Mouse (Mus musculus): ENCODE measurements around the gene Shisa7. TPM values are rescaled to one million over a fixed set of nuclear protein-coding genes. Genes with fewer than 3 reads are reported as not detected.
A peak's percentile ranks its signal among the peaks of the same experiment; 100 is the strongest.
"Not testable (repeated sequence)": the region's sequence is repeated elsewhere in the genome, so short reads cannot be mapped to it uniquely, and the experiment has no call there.

The Shisa7 gene
- total RNA-seq (2021) = 100 to 1,000 TPM; 176 to 202 TPM

DNA sequence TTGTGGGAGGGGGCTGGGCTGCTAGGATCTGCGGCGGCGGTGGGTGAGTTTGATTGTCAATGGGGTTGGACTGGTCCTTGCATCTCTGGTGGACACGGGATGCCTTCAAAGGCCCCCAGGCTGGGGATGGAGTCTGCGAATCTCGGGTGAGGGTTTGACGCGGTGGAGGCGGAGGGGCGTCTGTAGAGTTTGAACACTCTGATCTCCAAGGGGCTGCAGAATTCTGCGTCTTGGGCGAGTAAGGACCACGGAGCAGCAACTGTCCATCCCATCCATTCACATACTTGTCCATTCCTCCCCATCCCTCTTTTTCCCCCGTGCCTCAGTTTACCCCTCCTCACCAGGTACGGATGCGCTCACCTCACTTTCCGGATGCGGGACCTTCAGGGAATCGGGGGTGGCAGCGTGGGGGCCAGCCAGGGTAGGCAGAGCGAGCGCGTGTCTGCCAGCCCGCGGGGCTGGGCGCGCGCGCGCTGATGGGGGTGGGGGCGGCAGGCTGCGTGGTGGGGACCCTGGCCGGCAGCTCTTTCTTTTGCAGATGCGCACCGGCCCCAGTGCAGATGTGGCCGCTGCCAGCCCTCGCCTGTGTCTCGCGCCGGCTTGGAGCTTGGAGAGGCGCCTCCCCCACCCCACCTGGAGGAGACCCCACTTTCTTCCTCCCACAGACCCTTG is at the start of gene Shisa7:
Shisa7 (minus strand) TSS at position 452 of the 672 bp plus-strand sequence.
- no peak for DNase-seq

DNA sequence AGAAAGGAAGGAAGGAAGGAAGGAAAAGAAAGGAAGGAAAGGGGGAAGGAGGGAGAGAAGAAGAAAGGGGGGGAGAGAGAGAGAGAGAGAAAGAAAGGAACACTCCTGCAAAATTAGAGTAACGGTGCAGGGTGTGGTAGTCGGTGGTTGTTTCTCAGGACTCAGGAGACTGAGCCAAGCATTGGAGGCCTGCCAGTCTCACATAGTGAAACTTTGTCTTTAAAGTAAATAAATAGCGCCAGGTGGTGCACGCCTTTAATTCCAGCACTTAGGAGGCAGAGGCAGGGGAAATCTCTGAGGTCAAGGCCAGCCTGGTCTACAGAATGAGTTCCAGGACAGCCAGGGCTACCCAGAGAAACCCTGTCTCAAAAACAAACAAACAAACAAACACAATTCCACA is 42.2 kb upstream of the Shisa7 start:
- no peak for DNase-seq

DNA sequence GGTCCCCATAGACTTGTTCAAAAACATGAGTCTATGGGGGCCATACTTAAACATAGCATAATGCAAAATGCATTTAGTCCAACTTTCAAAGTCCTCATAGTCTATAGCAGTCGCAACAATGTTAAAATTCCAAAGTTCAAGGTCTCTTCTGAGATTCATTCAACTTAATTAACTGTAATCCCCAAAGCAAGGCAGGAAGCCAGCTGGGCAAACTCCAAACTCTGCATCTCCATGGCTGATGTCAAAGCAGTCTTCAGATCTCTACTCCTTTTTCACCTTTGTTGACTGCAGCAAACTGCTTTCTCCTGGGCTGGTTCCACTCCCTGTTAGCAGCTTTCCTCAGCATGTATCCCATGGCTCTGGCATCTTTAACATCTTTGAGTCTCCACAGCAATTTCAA is 34.5 kb upstream of the Shisa7 start:
- not testable (repeated sequence) for DNase-seq

DNA sequence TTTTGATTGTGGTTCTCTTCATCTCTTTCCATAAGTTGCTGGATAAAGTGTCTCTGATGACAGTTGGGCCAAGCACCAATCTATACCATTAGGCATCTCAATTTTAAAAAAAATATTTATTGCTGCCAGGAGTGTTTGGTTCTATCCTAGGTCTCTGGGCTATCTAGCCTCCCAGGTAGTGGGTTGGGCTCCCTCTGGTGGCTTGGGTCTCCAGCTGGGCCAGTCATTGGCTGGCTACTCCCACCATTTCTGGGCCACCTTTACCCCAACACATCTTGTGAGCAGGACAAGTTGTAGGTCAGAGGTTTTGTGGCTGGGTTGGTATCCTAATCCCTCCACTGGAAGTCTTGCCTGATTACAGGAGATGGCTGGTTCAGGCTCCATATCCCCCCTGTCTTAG is 33.7 kb upstream of the Shisa7 start:
- DNase-seq = no peak

DNA sequence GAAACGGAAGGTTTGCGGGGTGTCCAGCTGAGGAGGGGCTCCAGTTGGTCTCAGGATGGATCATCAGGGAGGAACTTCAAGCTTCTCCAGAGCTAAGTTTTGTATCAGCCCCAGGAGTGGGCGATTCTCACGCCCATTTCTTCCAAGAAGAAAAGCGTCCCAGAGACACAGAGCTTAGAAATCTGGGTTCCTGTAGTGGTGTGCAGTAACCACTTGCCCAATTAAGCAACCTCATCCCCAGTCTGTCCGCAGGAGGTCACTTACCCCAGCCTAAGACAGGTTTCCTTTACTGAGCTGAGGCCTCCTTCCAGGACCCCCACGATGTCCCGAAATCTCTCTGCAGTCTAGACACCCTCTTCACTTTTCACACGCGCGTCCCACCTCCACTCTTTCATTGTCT is 32.7 kb upstream of the Shisa7 start:
- DNase-seq = no peak

DNA sequence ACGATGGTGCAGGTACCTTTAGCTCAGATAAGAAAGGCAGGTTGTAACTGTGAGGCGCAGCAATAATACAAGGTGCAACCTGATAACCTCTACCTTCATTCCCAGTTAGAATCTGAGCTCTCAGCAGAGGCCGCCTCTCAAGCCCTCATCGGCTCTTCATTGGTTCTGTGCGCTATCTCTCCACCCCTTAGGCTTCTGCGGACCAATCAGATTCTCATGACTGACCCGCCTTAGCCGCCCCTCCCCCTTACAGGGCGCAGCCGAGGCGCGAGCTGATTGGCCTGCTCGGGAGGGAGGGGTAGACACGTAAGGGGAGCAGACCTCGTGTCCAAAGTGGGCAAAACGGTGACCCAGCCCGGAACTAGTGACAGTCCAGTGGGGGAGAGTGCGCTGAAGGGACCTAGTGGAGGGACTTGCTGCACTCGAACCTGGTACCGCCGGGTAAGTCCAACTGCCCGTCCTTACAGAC is 32.3 kb upstream of the Shisa7 start, which contains the start of gene Isoc2a:
Isoc2a (plus strand) TSS at position 401 of the 469 bp plus-strand sequence.
- DNase-seq = peak; percentile 83 to 85

DNA sequence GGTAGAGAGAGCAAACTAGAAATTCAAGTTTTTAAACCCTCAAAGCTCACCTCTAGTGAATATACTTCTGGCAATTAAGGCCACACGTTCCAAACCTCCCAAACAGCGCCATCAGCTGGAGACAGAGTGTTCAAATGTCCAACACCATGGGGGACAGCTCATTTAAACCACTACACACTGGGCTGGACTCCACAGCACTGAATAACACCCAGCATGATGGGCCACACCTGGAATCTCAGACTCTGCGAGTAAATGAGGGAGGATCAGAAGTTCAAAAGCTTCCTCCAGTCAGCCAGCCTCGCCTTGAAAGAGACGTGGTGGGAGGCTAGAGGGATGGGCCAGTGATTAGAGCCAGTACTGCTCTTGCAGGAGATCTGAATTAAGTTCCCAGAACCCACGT is 25.6 kb upstream of the Shisa7 start, which contains the start of gene Isoc2b:
Isoc2b (minus strand) TSS at position 126 of the 400 bp plus-strand sequence.
- no peak for DNase-seq

DNA sequence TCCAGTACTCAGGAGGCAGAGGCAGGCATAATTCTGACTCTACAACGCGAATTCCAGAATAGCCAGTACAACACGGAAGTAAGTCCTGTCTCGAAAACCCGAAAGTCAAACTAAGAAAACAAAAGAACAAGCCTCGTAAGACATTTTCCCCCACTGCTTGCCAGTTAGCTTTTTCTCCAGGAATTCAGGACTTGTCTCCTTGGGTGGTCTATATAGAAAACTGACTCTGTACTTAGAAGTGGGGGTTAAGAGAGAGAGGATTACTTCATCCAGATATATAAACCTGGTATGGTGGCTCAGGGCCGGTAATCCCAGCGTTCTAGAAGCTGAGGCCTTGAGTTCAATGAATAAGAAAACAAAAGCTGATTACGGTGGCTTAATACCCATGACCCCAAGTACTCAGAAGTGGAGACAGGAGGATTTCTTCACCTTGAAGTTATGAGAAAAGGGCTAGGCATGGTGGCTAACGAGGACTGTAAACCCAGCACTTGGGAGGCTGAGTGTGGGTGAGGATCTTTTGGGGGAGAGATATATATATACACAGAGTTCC is 22.2 kb upstream of the Shisa7 start:
- DNase-seq = no peak

DNA sequence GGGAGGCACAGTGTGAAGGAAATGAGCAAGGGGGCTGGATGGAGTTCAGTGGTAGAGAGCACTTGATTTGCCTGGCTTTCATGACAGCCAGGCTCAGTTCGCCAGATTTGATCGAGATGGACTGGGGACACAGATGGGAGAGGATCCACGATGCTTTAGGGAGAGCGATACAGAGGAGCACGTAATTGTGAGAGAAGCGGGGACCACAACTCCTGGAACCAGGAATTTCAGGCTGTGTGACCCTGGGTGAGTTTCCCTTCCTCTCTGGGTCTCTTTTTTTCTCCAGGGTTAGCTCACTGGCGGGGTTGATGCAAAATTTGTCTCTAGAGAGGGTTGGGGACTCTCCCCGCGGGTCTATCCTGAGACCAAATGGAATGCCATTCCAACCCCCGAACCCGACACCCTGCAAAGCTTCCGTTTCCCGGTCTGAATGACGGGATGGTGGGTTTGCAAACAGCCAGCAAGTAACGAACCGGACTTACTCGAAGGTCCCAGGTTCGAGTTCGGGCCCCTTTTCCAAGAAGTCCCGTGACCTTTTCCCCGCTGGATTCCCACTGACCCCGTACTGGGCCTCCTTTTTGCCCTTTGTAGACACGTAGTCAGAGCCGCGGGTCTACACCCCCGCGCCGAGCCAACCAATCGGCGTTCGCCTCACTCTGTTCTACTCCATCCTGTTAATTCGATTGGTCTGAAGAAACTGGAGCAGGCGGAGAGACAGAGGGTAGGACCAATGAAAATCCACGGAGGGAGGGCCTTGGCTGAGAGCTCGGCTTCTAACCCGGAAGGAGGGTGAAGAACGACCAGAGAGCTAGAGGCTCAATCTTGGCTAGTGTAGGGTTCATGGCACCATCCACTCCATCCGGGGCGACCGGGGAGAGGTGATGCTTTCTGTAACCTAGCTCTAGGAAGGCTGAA is 21.3 kb upstream of the Shisa7 start:
- peak; percentile 95 to 96 for DNase-seq

DNA sequence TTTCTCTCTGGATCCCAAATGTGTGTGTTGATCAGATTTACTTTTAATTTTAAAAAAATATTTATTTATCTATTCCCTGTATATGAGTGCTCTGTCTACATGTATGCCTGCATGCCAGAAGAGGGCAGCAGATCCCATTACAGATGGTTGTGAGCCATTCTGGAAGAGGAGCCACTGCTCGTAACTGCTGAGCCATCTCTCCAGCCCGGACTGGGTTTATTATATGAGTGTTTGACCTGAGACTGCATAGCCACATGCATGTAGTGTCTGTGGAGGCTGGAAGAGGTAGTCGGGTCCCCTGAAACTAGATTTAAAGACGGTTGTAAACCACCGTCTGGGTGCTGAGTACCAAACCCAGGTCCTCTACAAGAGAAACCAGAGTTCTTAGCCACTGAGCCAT is 20.6 kb upstream of the Shisa7 start:
- DNase-seq = no peak

DNA sequence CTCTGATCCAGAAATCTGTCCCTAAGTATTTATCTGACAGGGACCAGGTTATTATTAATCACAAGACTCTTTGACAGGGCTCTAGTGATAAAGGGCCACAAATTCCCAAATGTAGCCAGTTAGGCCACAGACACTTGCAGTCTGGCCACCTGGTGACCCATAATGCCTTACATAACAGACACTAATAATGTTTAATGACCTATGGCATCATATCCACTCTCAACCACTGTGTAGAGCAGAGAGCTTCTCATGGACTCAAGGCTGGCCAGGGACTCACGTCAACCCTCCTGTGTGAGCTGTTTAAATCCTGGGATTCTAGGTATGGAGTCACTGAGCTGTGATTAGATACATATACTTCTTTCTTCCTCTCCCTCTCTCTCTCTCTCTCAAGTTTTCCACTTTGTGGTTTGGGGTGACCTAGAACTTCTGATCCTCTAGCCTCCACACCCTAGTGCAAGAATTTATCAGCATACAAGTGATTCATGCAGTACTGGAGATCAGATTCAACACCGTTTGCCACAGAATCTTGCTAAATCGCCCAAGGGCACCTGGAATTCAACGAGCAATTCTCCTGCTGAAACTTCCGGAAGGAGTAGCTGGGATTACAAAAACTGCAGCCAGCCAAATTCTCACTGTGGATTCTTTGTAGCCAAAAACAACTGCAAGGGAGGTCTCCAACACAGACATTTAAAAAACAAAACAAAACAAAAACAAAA is 19.8 kb upstream of the Shisa7 start:
- no peak for DNase-seq

DNA sequence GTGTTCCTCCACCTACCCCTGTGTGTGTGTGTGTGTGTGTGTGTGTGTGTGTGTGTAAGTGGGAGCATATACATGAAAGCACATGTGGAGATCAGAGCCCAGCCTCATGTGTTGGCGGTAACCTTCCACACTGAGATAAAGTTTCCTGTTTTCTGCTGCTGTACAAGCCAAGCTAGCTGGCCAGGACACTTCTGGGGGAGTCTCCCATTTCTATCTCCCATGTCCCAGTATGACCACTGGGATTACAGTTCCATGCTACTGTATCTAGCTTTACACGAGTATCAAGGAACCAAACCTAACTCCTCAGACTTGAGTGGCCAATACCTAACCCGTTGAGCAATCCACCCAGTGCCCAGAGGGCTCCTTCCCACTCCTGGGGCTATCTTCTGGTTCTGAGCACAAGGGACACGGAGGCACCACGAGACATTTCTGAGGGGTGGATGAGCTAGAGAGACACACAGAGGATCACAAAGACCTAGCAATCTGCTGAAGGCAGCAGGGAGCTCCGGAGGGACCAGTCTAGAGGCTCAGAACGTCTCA is 19.1 kb upstream of the Shisa7 start:
- no peak for DNase-seq

DNA sequence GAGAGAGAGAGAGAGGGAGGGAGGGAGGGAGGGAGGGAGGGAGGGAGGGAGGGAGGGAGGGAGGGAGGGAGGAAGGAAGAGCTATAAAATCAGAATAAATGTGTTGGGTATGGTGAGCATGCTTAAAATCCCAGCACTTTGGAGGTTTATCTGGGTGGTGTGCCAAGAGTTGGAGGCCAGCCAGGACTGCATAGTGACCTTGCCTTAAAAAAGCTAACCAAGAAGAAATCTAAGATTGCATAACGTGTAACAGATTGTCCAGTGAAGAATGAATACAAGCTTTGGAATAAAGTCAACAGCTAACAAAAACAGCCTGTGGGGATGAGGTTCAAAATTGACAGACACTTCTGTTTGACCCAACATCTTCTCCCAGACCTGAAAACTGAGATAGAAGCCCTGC is 18.5 kb upstream of the Shisa7 start:
- DNase-seq = no peak

DNA sequence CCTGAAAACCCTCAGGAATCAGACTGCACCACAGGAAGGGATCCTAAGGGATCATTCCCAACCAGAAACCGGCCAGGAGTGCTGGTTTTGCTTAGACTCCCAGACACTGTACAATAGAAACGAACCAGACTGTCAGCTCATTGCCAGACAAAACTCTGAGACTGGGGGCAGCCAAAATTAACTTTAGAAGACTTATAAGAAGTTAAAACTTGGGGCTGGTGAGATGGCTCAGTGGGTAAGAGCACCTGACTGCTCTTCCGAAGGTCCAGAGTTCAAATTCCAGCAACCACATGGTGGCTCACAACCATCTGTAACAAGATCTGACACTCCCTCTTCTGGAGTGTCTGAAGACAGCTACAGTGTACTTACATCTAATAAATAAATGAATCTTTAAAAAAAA is 16.4 kb upstream of the Shisa7 start:
- DNase-seq = not testable (repeated sequence)

DNA sequence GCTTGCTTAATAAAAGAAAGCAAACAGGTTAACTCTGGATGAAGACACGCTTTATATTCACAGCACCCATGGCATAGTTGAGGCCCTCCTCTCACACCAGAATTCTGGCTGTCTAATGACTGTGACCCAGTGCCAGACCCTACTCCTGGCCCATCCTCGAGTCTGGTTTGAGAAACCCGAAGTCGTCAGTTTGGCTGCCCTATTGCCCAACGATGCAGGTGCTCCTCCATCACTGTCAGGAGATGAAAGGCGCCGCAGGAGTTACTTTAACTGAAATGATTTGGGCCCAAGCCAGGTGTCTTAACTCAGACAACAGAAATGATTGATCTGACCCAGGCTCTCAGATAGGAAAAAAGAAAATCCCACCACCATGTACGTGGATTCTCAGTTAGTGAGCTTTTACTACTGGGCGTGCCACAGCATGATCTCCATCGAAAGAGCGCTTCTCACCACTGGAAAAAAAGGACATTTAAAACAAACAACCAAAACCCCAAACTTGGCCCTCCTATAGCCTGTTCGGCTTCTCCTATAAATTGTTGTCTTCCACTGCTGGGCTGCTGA is 15.0 kb upstream of the Shisa7 start:
- DNase-seq = no peak

DNA sequence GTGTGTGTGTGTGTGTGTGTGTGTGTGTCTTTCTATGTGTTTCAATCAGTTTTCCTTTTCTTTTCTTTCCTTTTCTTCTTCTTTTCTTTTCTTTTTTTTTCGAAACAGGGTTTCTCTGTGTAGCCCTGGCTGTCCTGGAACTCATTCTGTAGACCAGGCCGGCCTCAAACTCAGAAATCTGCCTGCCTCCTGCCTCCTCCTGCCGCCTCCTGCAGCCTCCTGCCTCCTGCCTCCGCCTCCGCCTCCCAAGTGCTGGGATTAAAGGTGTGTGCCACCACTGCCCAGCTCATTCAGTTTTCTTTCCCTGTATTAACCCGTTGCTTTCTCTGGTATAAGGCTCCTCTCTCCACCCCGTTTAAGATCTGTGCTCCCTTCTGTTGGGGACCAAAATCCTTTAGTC is 12.8 kb upstream of the Shisa7 start:
- no peak for DNase-seq

DNA sequence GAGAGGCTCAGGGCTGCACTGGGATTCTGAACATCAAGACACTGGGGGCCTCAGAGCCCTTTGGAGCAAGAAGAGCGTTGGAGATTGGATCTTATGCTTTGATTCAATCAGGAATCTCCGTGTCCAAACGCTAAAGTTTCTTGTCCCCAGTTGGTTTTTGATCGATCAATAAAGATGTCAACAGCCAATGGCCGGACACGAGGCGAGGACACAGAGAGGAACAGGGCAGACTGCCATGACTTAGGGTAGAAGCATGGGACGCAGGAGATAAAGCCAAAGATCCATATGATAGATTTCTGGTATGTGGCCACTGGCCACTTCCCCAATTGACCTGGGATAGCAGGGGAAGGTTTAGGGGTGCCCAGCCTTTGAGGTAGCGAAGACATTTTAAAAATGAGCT is 12.0 kb upstream of the Shisa7 start:
- DNase-seq = no peak

DNA sequence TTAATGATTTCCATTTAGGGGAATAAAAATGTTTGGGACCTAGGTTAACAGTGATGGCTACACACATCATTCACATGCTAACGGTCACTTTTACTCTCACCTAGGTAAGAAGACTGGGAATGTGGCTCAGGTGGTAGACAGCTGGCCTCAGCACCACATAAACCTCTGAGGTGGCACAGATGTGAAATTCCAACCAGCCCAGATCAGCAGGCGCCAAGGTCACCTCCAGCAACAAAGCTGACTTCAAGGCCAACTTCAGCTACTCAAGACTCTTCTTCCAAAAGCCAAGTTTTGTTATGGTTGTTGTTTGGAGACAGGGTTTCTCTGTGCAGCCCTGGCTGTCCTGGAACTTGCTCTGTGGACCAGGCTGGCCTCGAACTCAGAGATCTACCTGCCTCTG is 9.1 kb upstream of the Shisa7 start:
- DNase-seq = no peak

DNA sequence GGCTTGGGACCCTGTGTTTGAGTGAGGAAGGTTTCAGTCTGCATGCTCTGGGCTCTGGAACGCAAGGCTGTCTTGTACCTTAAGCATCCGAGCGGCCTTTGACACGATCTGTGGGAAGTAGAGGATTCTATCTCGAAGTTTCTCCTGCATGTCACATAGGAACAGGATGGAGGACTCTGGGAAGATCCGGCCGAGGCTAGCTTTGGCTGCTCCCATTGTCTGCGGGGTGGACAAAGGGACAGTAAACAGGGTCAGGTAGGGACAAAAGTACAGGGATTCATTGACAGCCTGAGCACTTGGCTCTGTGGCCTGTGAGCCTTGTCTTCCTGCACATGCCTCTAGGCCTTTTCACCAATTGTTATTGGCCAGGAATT is 6.8 kb upstream of the Shisa7 start:
- no peak for DNase-seq

DNA sequence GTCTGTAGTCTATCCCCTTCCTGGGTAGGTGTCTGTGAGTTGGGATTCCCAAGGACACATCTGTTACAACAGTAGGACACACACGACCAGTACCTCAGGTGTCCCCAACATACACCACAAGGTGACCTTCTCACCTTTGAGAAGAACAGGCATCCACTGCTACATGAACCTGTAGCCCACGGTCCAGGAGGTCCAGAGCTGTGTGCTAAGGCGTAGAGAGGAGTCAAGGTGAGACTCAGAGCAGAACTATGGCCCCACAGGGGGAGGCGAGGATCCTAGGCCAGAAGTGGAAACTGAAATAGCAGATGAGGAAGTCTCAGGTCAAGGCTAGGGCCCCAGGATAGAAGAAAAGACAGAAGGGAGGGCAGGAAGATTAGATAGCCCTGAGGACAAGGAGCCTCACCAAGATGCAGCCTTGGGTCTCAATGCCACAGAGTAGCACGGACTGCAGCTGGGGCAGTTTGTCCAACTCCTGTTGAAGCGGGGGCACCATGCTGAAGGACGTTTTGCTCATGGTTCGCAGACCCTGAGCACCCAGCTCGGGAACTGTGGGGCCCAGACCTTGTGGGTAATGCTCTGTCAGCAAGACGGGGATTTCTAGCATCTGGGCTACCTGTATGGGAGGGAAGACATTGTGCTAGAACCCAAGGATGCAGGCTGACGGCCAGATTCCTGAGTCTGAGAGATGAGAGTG is 6.3 kb upstream of the Shisa7 start:
- DNase-seq = no peak

DNA sequence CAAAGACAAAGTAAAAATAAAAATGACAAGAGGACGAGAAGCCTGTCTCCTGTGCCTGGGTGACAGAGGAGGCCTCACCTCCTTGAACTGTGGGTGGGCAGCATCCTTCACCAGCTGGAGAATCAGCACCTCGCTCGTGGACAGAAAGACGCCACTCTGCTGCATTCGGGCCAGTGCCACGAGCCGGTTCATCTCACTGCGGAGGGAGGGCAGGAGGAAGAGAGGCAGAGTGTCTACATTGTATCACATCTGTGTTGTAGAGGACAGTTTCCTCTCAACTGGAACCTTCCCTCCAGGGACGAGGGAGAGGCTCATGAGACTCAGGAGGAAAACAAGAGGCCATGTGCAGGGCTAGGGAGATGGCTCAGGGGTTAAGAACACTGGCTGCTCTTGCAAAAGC is 4.9 kb upstream of the Shisa7 start:
- no peak for DNase-seq

All from layer of hippocampus, postnatal 36 days (tissue).